Mouse (Mus musculus) kidney, embryonic 16.5 days (tissue): ENCODE results near the gene Alk. TPM values are rescaled to one million over a fixed set of nuclear protein-coding genes. Genes with fewer than 3 reads are reported as not detected.

Experiments used
- ATAC-seq: fragments of 200-750 bp; cut with Nextera tagmentation; 2 replicates; pipeline ENCODE4 v1.8.0; 2017; ENCODE audit warnings: moderate TSS enrichment; ENCODE audit not compliant: low FRiP score, low TSS enrichment
- H3K27ac ChIP-seq: fragments of 300-500 bp; sonication (generic); 2 replicates; pipeline ENCODE4 v1.5.1; 2014; ENCODE audit warnings: low read length
- H3K27me3 ChIP-seq: fragments of 300-500 bp; sonication (generic); 2 replicates; pipeline ENCODE4 v1.6.1; 2014; ENCODE audit warnings: low read length, control low read depth, mixed read lengths; ENCODE audit not compliant: insufficient read depth
- H3K36me3 ChIP-seq: fragments of 300-500 bp; sonication (generic); 2 replicates; pipeline ENCODE4 v1.6.1; 2014; ENCODE audit warnings: low read length, control low read depth, mixed read lengths; ENCODE audit not compliant: insufficient read depth
- H3K4me1 ChIP-seq: fragments of 300-500 bp; sonication (generic); 2 replicates; pipeline ENCODE4 v1.6.1; 2014; ENCODE audit warnings: low read length, control low read depth, mixed read lengths; ENCODE audit not compliant: insufficient read depth
- H3K4me2 ChIP-seq: fragments of 300-500 bp; sonication (generic); replicated peaks from 2 replicates; pipeline ENCODE4 v1.6.1; 2014; ENCODE audit warnings: low read depth, low read length
- H3K4me3 ChIP-seq: fragments of 300-500 bp; sonication (generic); 2 replicates; pipeline ENCODE4 v1.5.1; 2014; ENCODE audit warnings: mild to moderate bottlenecking, low read length
- H3K9ac ChIP-seq: fragments of 300-500 bp; sonication (generic); replicated peaks from 2 replicates; pipeline ENCODE4 v1.6.1; 2014; ENCODE audit warnings: low read length
- H3K9me3 ChIP-seq: fragments of 300-500 bp; sonication (generic); 2 replicates; pipeline ENCODE4 v1.6.1; 2016; ENCODE audit warnings: low read length, control low read depth
- WGBS: fragments of 180-500 bp; shearing (Covaris S2); extraction: QIAGEN DNeasy Blood & Tissue Kit; methylation state at CpG from one replicate; pipeline ENCODE4 v1.1.7; 2014; 5-methylcytosine and 5-hydroxymethylcytosine counted together
- polyA plus RNA-seq: library from polyadenylated mRNA; unstranded; fragments of >200 nt; fragmentation: Nextera tagmentation; extraction: Ambion mirVana; gene quantifications from 2 replicates; pipeline ENCODE4 v1.2.1, GENCODE M21; 2015

The Alk gene
- polyA plus RNA-seq, 1 experiment from 2014 or later = 0.19 TPM

- Histone ChIP-seq H3K27me3 (no peaks in the 10 kb centered on the region), H3K4me3 (no peak overlapping the region), H3K4me1 (no peaks in the 10 kb centered on the region), H3K9me3 (peaks cover 1% of the 10 kb centered on the region; the same call in 1 of the 2 replicates), H3K4me2 (no peak overlapping the region), H3K36me3 (no peaks in the 10 kb centered on the region), H3K27ac (no peak overlapping the region), H3K9ac (no peak overlapping the region)
- no peak for ATAC-seq
- WGBS = 89% methylated on average over 10 of the region's 10 CpGs
Measured at GRCm38 (mm10) chr17:72362811-72363496, 241.5 kb downstream of the Alk start.

- Histone ChIP-seq H3K4me2 (no peak overlapping the region), H3K27ac (no peak overlapping the region), H3K27me3 (no peaks in the 10 kb centered on the region), H3K36me3 (no peaks in the 10 kb centered on the region), H3K9me3 (peaks cover 4% of the 10 kb centered on the region; the same call in 1 of the 2 replicates), H3K4me3 (no peak overlapping the region), H3K9ac (no peak overlapping the region), H3K4me1 (no peaks in the 10 kb centered on the region)
- no peak for ATAC-seq
- 76% methylated on average over 4 of the region's 4 CpGs for WGBS
Measured at GRCm38 (mm10) chr17:72361961-72362360, 242.5 kb downstream of the Alk start.

GRCm38 (mm10) chr17:72356759-72357302 is 247.6 kb downstream of the Alk start:
- H3K4me2 ChIP-seq = no peak overlapping the region
- no peaks in the 10 kb centered on the region for H3K4me1 ChIP-seq
- H3K9ac ChIP-seq = no peak overlapping the region
- H3K27ac ChIP-seq = no peak overlapping the region; the same call in 1 of the 2 replicates
- H3K4me3 ChIP-seq = no peak overlapping the region
- 54% methylated on average over 5 of the region's 5 CpGs for WGBS
- peak; percentile 86 for ATAC-seq
- peaks cover 4% of the 10 kb centered on the region; the same call in 1 of the 2 replicates for H3K9me3 ChIP-seq
- no peaks in the 10 kb centered on the region for H3K27me3 ChIP-seq
- no peaks in the 10 kb centered on the region for H3K36me3 ChIP-seq

- Histone ChIP-seq H3K27ac (no peak overlapping the region), H3K9ac (no peak overlapping the region), H3K4me1 (no peaks in the 10 kb centered on the region), H3K36me3 (no peaks in the 10 kb centered on the region), H3K4me3 (no peak overlapping the region), H3K9me3 (no peaks in the 10 kb centered on the region), H3K4me2 (no peak overlapping the region), H3K27me3 (no peaks in the 10 kb centered on the region)
- WGBS = 94% methylated on average over 4 of the region's 4 CpGs
- ATAC-seq = no peak
Measured at GRCm38 (mm10) chr17:72339437-72339836, 265.0 kb downstream of the Alk start.

- Histone ChIP-seq H3K27ac (no peak overlapping the region), H3K4me1 (no peaks in the 10 kb centered on the region), H3K4me3 (no peak overlapping the region), H3K27me3 (no peaks in the 10 kb centered on the region), H3K9me3 (no peaks in the 10 kb centered on the region), H3K9ac (no peak overlapping the region), H3K4me2 (no peak overlapping the region), H3K36me3 (no peaks in the 10 kb centered on the region)
- WGBS = 38% methylated on average over 4 of the region's 4 CpGs
- ATAC-seq = no peak
Measured at GRCm38 (mm10) chr17:72332909-72333308, 271.5 kb downstream of the Alk start.

- no peak overlapping the region for H3K4me2 ChIP-seq
- no peak overlapping the region for H3K27ac ChIP-seq
- ATAC-seq = no peak
- no peak overlapping the region for H3K4me3 ChIP-seq
- WGBS = 89% methylated on average over 4 of the region's 4 CpGs
- H3K36me3 ChIP-seq = no peaks in the 10 kb centered on the region
- no peak overlapping the region for H3K9ac ChIP-seq
- H3K4me1 ChIP-seq = no peaks in the 10 kb centered on the region
- H3K27me3 ChIP-seq = no peaks in the 10 kb centered on the region
- no peaks in the 10 kb centered on the region for H3K9me3 ChIP-seq
Measured at GRCm38 (mm10) chr17:72325941-72326340, 278.5 kb downstream of the Alk start.

GRCm38 (mm10) chr17:72319576-72319975 is 284.9 kb downstream of the Alk start:
- H3K9ac ChIP-seq = no peak overlapping the region
- no peaks in the 10 kb centered on the region for H3K9me3 ChIP-seq
- H3K4me1 ChIP-seq = no peaks in the 10 kb centered on the region
- no peak for ATAC-seq
- no peaks in the 10 kb centered on the region for H3K27me3 ChIP-seq
- H3K4me2 ChIP-seq = no peak overlapping the region
- H3K27ac ChIP-seq = no peak overlapping the region
- H3K4me3 ChIP-seq = no peak overlapping the region
- H3K36me3 ChIP-seq = no peaks in the 10 kb centered on the region

GRCm38 (mm10) chr17:72299651-72300050 is 304.8 kb downstream of the Alk start:
- no peak for ATAC-seq
- WGBS = 82% methylated on average over 5 of the region's 5 CpGs
- Histone ChIP-seq H3K27ac (no peak overlapping the region), H3K27me3 (no peaks in the 10 kb centered on the region), H3K4me2 (no peak overlapping the region), H3K9ac (no peak overlapping the region), H3K36me3 (no peaks in the 10 kb centered on the region), H3K4me1 (no peaks in the 10 kb centered on the region), H3K9me3 (no peaks in the 10 kb centered on the region), H3K4me3 (no peak overlapping the region)

GRCm38 (mm10) chr17:72296349-72296748 is 308.1 kb downstream of the Alk start:
- 92% methylated on average over 1 of the region's 1 CpGs for WGBS
- no peaks in the 10 kb centered on the region for H3K36me3 ChIP-seq
- H3K27ac ChIP-seq = no peak overlapping the region
- no peaks in the 10 kb centered on the region for H3K4me1 ChIP-seq
- H3K4me2 ChIP-seq = no peak overlapping the region
- H3K27me3 ChIP-seq = no peaks in the 10 kb centered on the region
- H3K9ac ChIP-seq = no peak overlapping the region
- H3K4me3 ChIP-seq = no peak overlapping the region
- H3K9me3 ChIP-seq = no peaks in the 10 kb centered on the region
- ATAC-seq = no peak

GRCm38 (mm10) chr17:72293267-72293580 is 311.2 kb downstream of the Alk start:
- no peaks in the 10 kb centered on the region for H3K9me3 ChIP-seq
- no peaks in the 10 kb centered on the region for H3K36me3 ChIP-seq
- WGBS = 78% methylated on average over 3 of the region's 3 CpGs
- H3K4me1 ChIP-seq = no peaks in the 10 kb centered on the region
- no peak for ATAC-seq
- H3K4me2 ChIP-seq = no peak overlapping the region
- no peaks in the 10 kb centered on the region for H3K27me3 ChIP-seq
- H3K9ac ChIP-seq = no peak overlapping the region
- H3K27ac ChIP-seq = no peak overlapping the region
- no peak overlapping the region for H3K4me3 ChIP-seq
